Mouse (Mus musculus): ENCODE data around the gene Gabrg3.

Gene Gabrg3

GRCm38 (mm10) chr7:57386517-57387340 is at the start of gene Gabrg3:
Gabrg3 (minus strand) TSS chr7:57387188.
- peak; percentile 4 for DNase-seq

GRCm38 (mm10) chr7:57422675-57423074 is 35.7 kb upstream of the Gabrg3 start:
- DNase-seq, result no peak

- no peak for DNase-seq
These were observed 34.1 kb upstream of the Gabrg3 start for GRCm38 (mm10) chr7:57421044-57421443.

GRCm38 (mm10) chr7:57419392-57419791 is 32.4 kb upstream of the Gabrg3 start, which contains the start of gene Gabrb3:
Gabrb3 (plus strand) TSS chr7:57419692.
- DNase-seq, result no peak

- no peak for DNase-seq
These were observed 25.9 kb upstream of the Gabrg3 start for GRCm38 (mm10) chr7:57412896-57413295.

GRCm38 (mm10) chr7:57411163-57411562 is 24.2 kb upstream of the Gabrg3 start:
- DNase-seq, result no peak

- no peak for DNase-seq
These were observed 6.6 kb upstream of the Gabrg3 start for GRCm38 (mm10) chr7:57393551-57393950.

- DNase-seq, result no peak
These were observed 3.1 kb upstream of the Gabrg3 start for GRCm38 (mm10) chr7:57390046-57390445.

- DNase-seq, result peak; percentile 2
These were observed 310 bp upstream of the Gabrg3 start for GRCm38 (mm10) chr7:57387341-57387654.

GRCm38 (mm10) chr7:57384112-57384511 is 2.9 kb downstream of the Gabrg3 start:
- DNase-seq, result peak; percentile 54

GRCm38 (mm10) chr7:57366013-57366390 is 21.0 kb downstream of the Gabrg3 start:
- DNase-seq, result no peak

- no peak for DNase-seq
These were observed 21.6 kb downstream of the Gabrg3 start for GRCm38 (mm10) chr7:57365134-57366012.

GRCm38 (mm10) chr7:57363812-57364211 is 23.2 kb downstream of the Gabrg3 start:
- DNase-seq, result no peak

GRCm38 (mm10) chr7:57357871-57358540 is 29.0 kb downstream of the Gabrg3 start:
- DNase-seq, result peak; percentile 60

- DNase-seq, result no peak
These were observed 30.3 kb downstream of the Gabrg3 start for GRCm38 (mm10) chr7:57356565-57357301.

- DNase-seq, result peak; percentile 50
These were observed 38.2 kb downstream of the Gabrg3 start for GRCm38 (mm10) chr7:57348774-57349173.

- DNase-seq, result peak; percentile 36
These were observed 45.1 kb downstream of the Gabrg3 start for GRCm38 (mm10) chr7:57341910-57342309.

- DNase-seq, result no peak
These were observed 55.8 kb downstream of the Gabrg3 start for GRCm38 (mm10) chr7:57331211-57331610.

- no peak for DNase-seq
These were observed 56.7 kb downstream of the Gabrg3 start for GRCm38 (mm10) chr7:57330240-57330639.

GRCm38 (mm10) chr7:57324473-57324872 is 62.5 kb downstream of the Gabrg3 start:
- no peak for DNase-seq

GRCm38 (mm10) chr7:57322086-57322485 is 64.9 kb downstream of the Gabrg3 start:
- DNase-seq, result no peak

GRCm38 (mm10) chr7:57314971-57315370 is 72.0 kb downstream of the Gabrg3 start:
- no peak for DNase-seq

GRCm38 (mm10) chr7:57312018-57312417 is 75.0 kb downstream of the Gabrg3 start:
- no peak for DNase-seq
